Mouse (Mus musculus) liver, adult (tissue): ENCODE results near the gene Oxld1.

ENCODE experiments used
- GATA4 ChIP-seq: IDR thresholded peaks from 2 replicates; pipeline ENCODE4 v1.6.1; 2014; ENCODE audit warnings: mild to moderate bottlenecking, low read length; ENCODE audit not compliant: insufficient replicate concordance

Oxld1 gene

GRCm38 (mm10) chr11:120490291-120491046, 32.6 kb upstream of the Oxld1 start:
- TF ChIP-seq GATA4, result no peak

GRCm38 (mm10) chr11:120489054-120489761, 31.3 kb upstream of the Oxld1 start:
- 0 out of 2 replicates have a peak, but pooled peaks have one; percentile 17 for TF ChIP-seq GATA4

GRCm38 (mm10) chr11:120488516-120488915, 30.6 kb upstream of the Oxld1 start:
- TF ChIP-seq GATA4, result no peak

- TF ChIP-seq GATA4, result no peak
These were observed 27.4 kb upstream of the Oxld1 start for GRCm38 (mm10) chr11:120485251-120485650.

GRCm38 (mm10) chr11:120484265-120484981, 26.6 kb upstream of the Oxld1 start, which contains the start of gene Mrpl12:
Gene Mrpl12 (plus strand): TSS chr11:120484613.
- TF ChIP-seq GATA4, result peak; percentile 51; the same call in 1 of the 2 replicates

- TF ChIP-seq GATA4, result no peak
These were observed 25.6 kb upstream of the Oxld1 start for GRCm38 (mm10) chr11:120483448-120483934.

GRCm38 (mm10) chr11:120472052-120472451, 14.2 kb upstream of the Oxld1 start:
- no peak for TF ChIP-seq GATA4

- no peak for TF ChIP-seq GATA4
These were observed 9.8 kb upstream of the Oxld1 start for GRCm38 (mm10) chr11:120467736-120468092.

- TF ChIP-seq GATA4, result no peak
These were observed 9.3 kb upstream of the Oxld1 start, which contains the start of gene Arl16 for GRCm38 (mm10) chr11:120467051-120467735. Gene Arl16 (minus strand): TSS chr11:120467607.

- TF ChIP-seq GATA4, result no peak
These were observed 7.7 kb upstream of the Oxld1 start for GRCm38 (mm10) chr11:120465521-120465920.

GRCm38 (mm10) chr11:120464365-120464764, 6.5 kb upstream of the Oxld1 start:
- no peak for TF ChIP-seq GATA4

GRCm38 (mm10) chr11:120463536-120463935, 5.7 kb upstream of the Oxld1 start:
- TF ChIP-seq GATA4, result no peak

GRCm38 (mm10) chr11:120458847-120459597, 1.2 kb upstream of the Oxld1 start:
- TF ChIP-seq GATA4, result no peak

GRCm38 (mm10) chr11:120457370-120457769, 498 bp downstream of the Oxld1 start:
- TF ChIP-seq GATA4, result no peak
